In genomic region chr8:48819348-48819747, GRCm38 (mm10) we compare ENCODE assay signal across 27 mouse cellular contexts. TPM values are rescaled to one million over a fixed set of nuclear protein-coding genes. Genes with fewer than 3 reads are reported as not detected.
DNase-seq lines count a peak whose midpoint lies in the region; ATAC-seq lines count a peak whose summit lies in the region.
"Had no signal": no experiment of that assay in that cellular context is flagged by ENCODE, and none has a peak within 500 bp of the region (broad histone marks: within the 10 kb centered on the region; RNA-seq: fewer than 3 reads in every experiment).

No protein-coding gene starts in this region.

- H3K9ac ChIP-seq in lung, embryonic 15.5 days = no peak overlapping the region
- H3K9ac ChIP-seq in embryonic facial prominence, embryonic 13.5 days = no peak overlapping the region
- no peak overlapping the region for H3K9ac ChIP-seq in intestine, embryonic 16.5 days (ENCODE audit: low read depth, low read length)
- H3K9ac ChIP-seq in stomach, embryonic 16.5 days (ENCODE audit: low read length) = no peak overlapping the region
- H3K9ac ChIP-seq in hindbrain, embryonic 14.5 days = no peak overlapping the region
- H3K9ac ChIP-seq: heart, embryonic 15.5 days; hindbrain, embryonic 15.5 days; liver, embryonic 15.5 days; neural tube, embryonic 15.5 days had no signal

- peaks cover 26% of the 10 kb centered on the region; the same call in 1 of the 2 replicates for H3K27me3 ChIP-seq in lung, embryonic 15.5 days
- H3K27me3 ChIP-seq in embryonic facial prominence, embryonic 13.5 days = no peaks in the 10 kb centered on the region
- no peaks in the 10 kb centered on the region for H3K27me3 ChIP-seq in intestine, embryonic 16.5 days (replicated peaks; ENCODE audit: control insufficient read depth, insufficient read depth, low read length)
- H3K27me3 ChIP-seq in stomach, embryonic 16.5 days (ENCODE audit: control insufficient read depth, insufficient read depth, low read length) = no peaks in the 10 kb centered on the region
- no peaks in the 10 kb centered on the region for H3K27me3 ChIP-seq in hindbrain, embryonic 14.5 days (ENCODE audit: control insufficient read depth, insufficient read depth, low read length)
- H3K27me3 ChIP-seq: CH12.LX; heart, embryonic 15.5 days; hindbrain, embryonic 15.5 days; liver, embryonic 15.5 days; neural tube, embryonic 15.5 days had no signal

- H3K4me1 ChIP-seq in lung, embryonic 15.5 days = peaks cover 4% of the 10 kb centered on the region; the same call in 1 of the 2 replicates
- H3K4me1 ChIP-seq in embryonic facial prominence, embryonic 13.5 days = peaks cover 6% of the 10 kb centered on the region; the same call in 1 of the 2 replicates
- H3K4me1 ChIP-seq in intestine, embryonic 16.5 days (ENCODE audit: control insufficient read depth, insufficient read depth, low read length) = no peaks in the 10 kb centered on the region
- H3K4me1 ChIP-seq in stomach, embryonic 16.5 days (ENCODE audit: control insufficient read depth, insufficient read depth, low read length) = no peaks in the 10 kb centered on the region
- no peaks in the 10 kb centered on the region for H3K4me1 ChIP-seq in hindbrain, embryonic 14.5 days (replicated peaks; ENCODE audit: control insufficient read depth, insufficient read depth, low read length)
- H3K4me1 ChIP-seq: heart, embryonic 15.5 days; hindbrain, embryonic 15.5 days; liver, embryonic 15.5 days had no signal

- peak overlapping the region; percentile 22 for H3K4me2 ChIP-seq in lung, embryonic 15.5 days
- H3K4me2 ChIP-seq in embryonic facial prominence, embryonic 13.5 days = peak overlapping the region; percentile 39
- 0 out of 2 replicates have a peak overlapping the region, but pooled peaks have one; percentile 8 for H3K4me2 ChIP-seq in intestine, embryonic 16.5 days (ENCODE audit: low read depth, low read length)
- H3K4me2 ChIP-seq in stomach, embryonic 16.5 days (ENCODE audit: low read depth, low read length) = peak overlapping the region; percentile 42
- no peak overlapping the region for H3K4me2 ChIP-seq in hindbrain, embryonic 14.5 days (replicated peaks)
- H3K4me2 ChIP-seq: heart, embryonic 15.5 days; hindbrain, embryonic 15.5 days; liver, embryonic 15.5 days; midbrain, embryonic 11.5 days; neural tube, embryonic 15.5 days had no signal

- H3K27ac ChIP-seq in lung, embryonic 15.5 days = no peak overlapping the region
- no peak overlapping the region for H3K27ac ChIP-seq in embryonic facial prominence, embryonic 13.5 days
- 0 out of 2 replicates have a peak overlapping the region, but pooled peaks have one; percentile 31 for H3K27ac ChIP-seq in intestine, embryonic 16.5 days (ENCODE audit: low read length)
- H3K27ac ChIP-seq in stomach, embryonic 16.5 days (ENCODE audit: low read length) = peak overlapping the region; percentile 36
- no peak overlapping the region for H3K27ac ChIP-seq in hindbrain, embryonic 14.5 days
- H3K27ac ChIP-seq: heart, embryonic 15.5 days; hindbrain, embryonic 15.5 days; liver, embryonic 15.5 days; macrophage; neural tube, embryonic 15.5 days had no signal

- WGBS in lung, embryonic 15.5 days = 38% methylated on average over 5 of the region's 5 CpGs
- whole genome bisulfite sequencing in embryonic facial prominence, embryonic 13.5 days = 33% methylated on average over 5 of the region's 5 CpGs
- 44% methylated on average over 5 of the region's 5 CpGs for WGBS in intestine, embryonic 16.5 days
- whole genome bisulfite sequencing in stomach, embryonic 16.5 days = 51% methylated on average over 5 of the region's 5 CpGs
- WGBS in hindbrain, embryonic 14.5 days = 69% methylated on average over 5 of the region's 5 CpGs

- no peaks in the 10 kb centered on the region for H3K36me3 ChIP-seq in lung, embryonic 15.5 days
- no peaks in the 10 kb centered on the region for H3K36me3 ChIP-seq in embryonic facial prominence, embryonic 13.5 days
- H3K36me3 ChIP-seq in intestine, embryonic 16.5 days (ENCODE audit: control insufficient read depth, insufficient read depth, low read length) = no peaks in the 10 kb centered on the region
- no peaks in the 10 kb centered on the region for H3K36me3 ChIP-seq in stomach, embryonic 16.5 days (ENCODE audit: control insufficient read depth, insufficient read depth, low read length)
- H3K36me3 ChIP-seq in hindbrain, embryonic 14.5 days (replicated peaks; ENCODE audit: control insufficient read depth, insufficient read depth) = no peaks in the 10 kb centered on the region
- H3K36me3 ChIP-seq: G1E; heart, embryonic 15.5 days; hindbrain, embryonic 15.5 days; liver, embryonic 15.5 days; neural tube, embryonic 15.5 days had no signal

- no peaks in the 10 kb centered on the region for H3K9me3 ChIP-seq in lung, embryonic 15.5 days
- H3K9me3 ChIP-seq in embryonic facial prominence, embryonic 13.5 days = no peaks in the 10 kb centered on the region
- no peaks in the 10 kb centered on the region for H3K9me3 ChIP-seq in intestine, embryonic 16.5 days (ENCODE audit: control insufficient read depth, low read length)
- H3K9me3 ChIP-seq in stomach, embryonic 16.5 days (replicated peaks; ENCODE audit: control insufficient read depth, low read length) = no peaks in the 10 kb centered on the region
- H3K9me3 ChIP-seq in hindbrain, embryonic 14.5 days (ENCODE audit: control insufficient read depth, low read length) = no peaks in the 10 kb centered on the region
- H3K9me3 ChIP-seq: heart, embryonic 15.5 days; hindbrain, embryonic 15.5 days; liver, embryonic 15.5 days; neural tube, embryonic 15.5 days had no signal

- no peak overlapping the region for H3K4me3 ChIP-seq in lung, embryonic 15.5 days
- H3K4me3 ChIP-seq in embryonic facial prominence, embryonic 13.5 days = no peak overlapping the region
- no peak overlapping the region for H3K4me3 ChIP-seq in intestine, embryonic 16.5 days (ENCODE audit: low read length)
- H3K4me3 ChIP-seq in stomach, embryonic 16.5 days (replicated peaks; ENCODE audit: low read length) = 0 out of 2 replicates have a peak overlapping the region, but pooled peaks have one; percentile 0
- no peak overlapping the region for H3K4me3 ChIP-seq in hindbrain, embryonic 14.5 days (replicated peaks; ENCODE audit: low read length)
- H3K4me3 ChIP-seq: erythroblast, embryonic 14.5 days; heart, embryonic 15.5 days; hindbrain, embryonic 15.5 days; liver, embryonic 15.5 days; neural tube, embryonic 15.5 days had no signal

- no peak for DNase-seq in lung, postnatal 4 days
- DNase-seq in hindbrain, embryonic 14.5 days (ENCODE audit: low spot score) = no peak
- no peak for DNase-seq in cerebellum, adult 18-20 months
- DNase-seq: adrenal gland, postnatal 10 days; B cell, adult 2 months; cerebellum, adult 8-10 months; heart, postnatal 36 days; kidney, adult 11 months; layer of hippocampus, adult 9-11 months; liver; thymus, adult 18-20 months; thymus, postnatal 4 days had no signal

- peak; percentile 86; the same call in 1 of the 2 replicates for ATAC-seq in lung, embryonic 15.5 days (ENCODE audit: borderline replicate concordance, extremely low read depth, low FRiP score, low TSS enrichment)
- no peak for ATAC-seq in embryonic facial prominence, embryonic 13.5 days (ENCODE audit: insufficient number of reproducible peaks, insufficient read depth, low FRiP score, low TSS enrichment, low read depth)
- ATAC-seq in intestine, embryonic 16.5 days = peak; percentile 33; the same call in 1 of the 2 replicates
- ATAC-seq in stomach, embryonic 16.5 days (ENCODE audit: insufficient read depth, low FRiP score) = peak; percentile 58; the same call in 1 of the 2 replicates
- no peak for ATAC-seq in hindbrain, embryonic 14.5 days (ENCODE audit: low FRiP score)
- ATAC-seq: activated CD4-positive, CD25-positive, alpha-beta regulatory T cell, adult 4 months; forebrain, embryonic 14.5 days had no signal

RNA-seq across cellular contexts. Expression of gene Tenm3, which starts 24.4 kb away (rescaled TPM):
- 5.1 and 5.7 TPM in 2 replicates for polyA plus RNA-seq in lung, embryonic 15.5 days (2015; fragmentation: Nextera tagmentation; extraction: Ambion mirVana)
- polyA plus RNA-seq in embryonic facial prominence, embryonic 13.5 days (2015; fragmentation: Nextera tagmentation; extraction: Ambion mirVana) = 53.7 and 60.7 TPM in 2 replicates
- polyA plus RNA-seq in intestine, embryonic 16.5 days (2015; fragmentation: Nextera tagmentation; extraction: Ambion mirVana) = 10.5 and 11.3 TPM in 2 replicates
- 12.5 and 13.0 TPM in 2 replicates for polyA plus RNA-seq in stomach, embryonic 16.5 days (2015; fragmentation: Nextera tagmentation; extraction: Ambion mirVana)
- polyA plus RNA-seq in hindbrain, embryonic 14.5 days (2014; fragmentation: Nextera tagmentation; extraction: Ambion mirVana) = 43.7 and 46.8 TPM in 2 replicates
- polyA plus RNA-seq: activated CD4-positive, CD25-positive, alpha-beta regulatory T cell, adult 4 months; macrophage had no signal

Comparison
In these comparisons a context has a peak if more than half of its experiments do, and no peak if none do; other contexts are left out.
1. ATAC-seq: peak in lung, embryonic 15.5 days (single experiment), intestine, embryonic 16.5 days (single experiment) and stomach, embryonic 16.5 days (single experiment); none in embryonic facial prominence, embryonic 13.5 days (single experiment) and hindbrain, embryonic 14.5 days (single experiment).
2. H3K27ac ChIP-seq: peak in intestine, embryonic 16.5 days (single experiment) and stomach, embryonic 16.5 days (single experiment); none in lung, embryonic 15.5 days (single experiment), embryonic facial prominence, embryonic 13.5 days (single experiment) and hindbrain, embryonic 14.5 days (single experiment).